Mouse (Mus musculus) Patski (cell line): ENCODE data around the gene Robo1. TPM values are rescaled to one million over a fixed set of nuclear protein-coding genes. Genes with fewer than 3 reads are reported as not detected.

Experiments
- ATAC-seq: fragments of 100-300 bp; one replicate; pipeline ENCODE4 v1.8.0; 2021
- CTCF ChIA-PET: fragments of 350-600 bp; sonication (Branson Sonifier 250); formaldehyde crosslinking; loops from one replicate; lab custom pipeline; 2022; ENCODE audit warnings: inconsistent platforms; lab: Charles Lee
- POLR2A ChIA-PET: fragments of 350-600 bp; sonication (Branson Sonifier 250); formaldehyde crosslinking; loops from one replicate; lab custom pipeline; 2022; ENCODE audit warnings: antibody characterized with exemption, inconsistent platforms; lab: Charles Lee
- DNase-seq: peaks from one replicate; pipeline ENCODE4 v3.0.0-alpha.2; 2011; ENCODE audit warnings: low read depth, low spot score
- H3K27me3 ChIP-seq: fragments of 371-371 bp; one replicate; pipeline ENCODE4 v1.5.1; 2021
- CTCF ChIP-seq: fragments of 100-300 bp; IDR thresholded peaks from one replicate; pipeline ENCODE4 v1.5.1; 2021
- in situ Hi-C: fragments of 300-500 bp; cut with MboI; formaldehyde crosslinking; loops from 3 replicates; pipeline ENCODE4 v1.11.1; 2018; ENCODE audit warnings: low pct_unique_long_range_greater_than_20kb, mixed read lengths
- polyA plus RNA-seq: library from polyadenylated mRNA; unstranded; gene quantifications from one replicate; pipeline ENCODE4 v1.2.3, GENCODE M21; 2021

The Robo1 gene
- polyA plus RNA-seq, 1 experiment from 2014 or later = not detected

DNA sequence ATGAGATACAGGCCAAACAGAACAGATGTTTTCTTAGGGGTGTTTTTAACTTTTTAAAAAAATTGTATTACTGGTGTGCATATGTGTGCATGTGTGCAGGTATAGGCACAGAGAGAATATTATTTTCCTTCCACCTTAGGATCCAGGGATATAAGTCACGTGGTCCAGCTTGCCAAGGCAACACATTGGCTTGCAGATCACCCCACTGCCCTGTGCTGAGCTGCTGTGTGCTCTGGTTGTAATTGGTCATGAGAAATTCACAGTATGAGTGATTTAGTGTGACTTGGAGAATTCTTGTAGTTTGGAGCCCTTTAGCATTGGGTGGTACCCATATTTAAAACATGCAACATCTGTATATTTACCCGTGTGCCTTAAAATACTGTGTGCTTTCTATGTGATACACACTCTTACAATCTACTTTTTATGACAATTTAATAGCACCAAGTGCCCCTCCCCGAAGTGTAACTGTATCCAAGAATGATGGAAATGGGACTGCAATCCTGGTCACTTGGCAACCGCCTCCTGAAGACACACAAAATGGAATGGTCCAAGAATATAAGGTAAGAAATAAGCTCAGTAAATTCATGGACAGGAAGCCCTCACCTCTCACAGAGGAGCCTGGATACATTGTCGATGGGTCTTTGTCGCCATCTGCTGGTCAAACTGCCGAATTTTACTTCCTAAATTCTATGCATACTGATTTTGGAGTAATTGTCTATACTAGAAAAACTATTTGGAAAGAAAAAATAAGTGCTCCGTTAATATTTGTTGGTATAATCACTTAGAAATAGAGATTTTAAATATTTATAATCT lies 671.5 kb downstream of the Robo1 start:
- ChIA-PET POLR2A (interaction anchor here (0.6 kb wide), 1 partner anchor 649 kb away, joined by 3 read pairs; no protein-coding TSS in a partner anchor), CTCF (no interaction called here)
- ATAC-seq = peak; percentile 62
- H3K27me3 ChIP-seq = peaks cover 4% of the 10 kb centered on the region
- in situ Hi-C loops = loop anchor here (5.0 to 25.0 kb wide), 5 partner anchors 635 to 1833 kb away; partner anchors contain the start of gene Robo2
- DNase-seq = no peak
- TF ChIP-seq CTCF = peak; percentile 65

DNA sequence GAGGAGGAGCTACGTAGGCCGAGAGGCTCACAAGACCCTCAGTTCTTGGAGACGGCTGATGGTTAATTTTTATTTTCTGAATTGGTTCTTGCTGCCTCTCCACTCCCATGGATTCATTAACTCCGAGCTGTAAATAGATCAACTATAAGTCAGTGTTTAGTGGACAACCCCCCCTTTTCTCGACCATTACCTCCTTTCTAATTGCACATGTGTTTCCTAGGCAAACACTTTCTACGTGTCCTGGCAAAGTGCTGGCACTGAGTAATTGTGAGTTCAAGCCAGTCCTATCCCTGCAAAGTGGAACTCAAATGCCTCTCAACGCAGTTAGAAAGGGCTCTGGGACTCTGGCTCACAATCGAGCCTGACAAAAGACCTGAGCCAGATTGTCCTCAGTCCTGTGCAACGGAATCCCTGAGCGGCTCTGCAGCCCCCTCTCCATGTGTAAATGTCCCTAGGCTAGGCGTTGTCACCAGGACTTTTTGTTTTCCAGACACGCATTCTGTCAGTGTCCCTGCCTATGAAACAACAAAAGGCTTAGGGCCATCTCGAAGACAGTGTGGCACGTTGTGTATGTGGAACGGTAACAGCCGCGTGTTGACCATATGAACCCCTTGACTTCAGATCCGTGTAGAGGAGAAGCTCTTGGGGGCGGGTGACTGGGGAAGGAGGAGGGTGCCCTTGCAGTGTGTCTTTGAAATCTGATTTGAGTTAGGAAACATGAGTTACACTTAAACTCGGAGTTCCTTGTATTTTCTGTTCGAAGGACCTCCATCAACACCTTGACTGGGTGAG lies 682.5 kb downstream of the Robo1 start:
- H3K27me3 ChIP-seq = peaks cover 3% of the 10 kb centered on the region
- CTCF ChIA-PET = no interaction called here
- DNase-seq (no peak), ATAC-seq (no peak)
- TF ChIP-seq CTCF = no peak
- POLR2A ChIA-PET = no interaction called here
- in situ Hi-C loops = loop anchor here (25.0 kb wide), 2 partner anchors 1422 to 1822 kb away; partner anchors contain the start of gene Robo2

DNA sequence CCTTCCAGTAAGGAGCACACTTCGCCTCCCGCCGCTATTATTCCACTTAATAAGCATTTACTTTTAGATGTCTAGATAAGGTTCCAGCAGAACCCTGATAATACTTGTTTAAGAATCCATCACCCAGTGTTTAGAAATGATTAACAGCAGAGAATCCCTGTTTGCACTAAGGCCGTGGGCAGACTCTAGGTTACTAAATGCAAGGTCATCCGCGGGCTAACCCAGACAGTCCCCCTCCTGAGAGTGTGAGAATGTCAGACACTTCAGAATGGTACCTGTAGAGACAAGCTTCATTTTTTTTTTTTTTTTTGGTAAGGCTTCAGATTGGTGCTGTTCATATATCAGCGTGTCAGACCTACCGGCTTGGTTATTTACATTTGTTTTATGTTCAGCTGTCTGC lies 685.1 kb downstream of the Robo1 start:
- no peak for TF ChIP-seq CTCF
- POLR2A ChIA-PET = no interaction called here
- peaks cover 3% of the 10 kb centered on the region for H3K27me3 ChIP-seq
- DNase-seq (no peak), ATAC-seq (no peak)
- CTCF ChIA-PET = no interaction called here
- in situ Hi-C loops = loop anchor here (25.0 kb wide), 2 partner anchors 1419 to 1819 kb away; partner anchors contain the start of gene Robo2

DNA sequence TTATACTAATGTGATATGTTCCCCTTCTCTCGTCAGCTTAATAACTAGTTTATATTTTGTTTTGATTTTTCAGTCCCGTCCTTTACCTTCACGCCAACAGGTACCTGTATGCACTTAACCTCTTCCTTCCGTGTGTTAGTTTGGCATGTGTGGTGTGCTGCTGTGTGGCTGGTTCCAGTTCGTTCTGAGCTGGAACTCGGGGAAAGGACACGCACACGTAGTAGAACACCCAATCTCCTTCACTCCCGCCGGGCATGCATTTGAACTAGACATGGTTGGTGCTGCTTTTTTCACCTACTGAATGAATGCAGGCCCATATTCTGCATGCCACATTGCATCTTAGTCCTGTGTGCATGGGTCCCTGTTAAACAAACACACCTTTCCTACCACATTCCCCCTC lies 685.5 kb downstream of the Robo1 start:
- ChIA-PET POLR2A (no interaction called here), CTCF (no interaction called here)
- TF ChIP-seq CTCF = no peak
- in situ Hi-C loops = loop anchor here (25.0 kb wide), 2 partner anchors 1419 to 1819 kb away; partner anchors contain the start of gene Robo2
- no peak for ATAC-seq
- DNase-seq = no peak
- H3K27me3 ChIP-seq = peaks cover 3% of the 10 kb centered on the region

DNA sequence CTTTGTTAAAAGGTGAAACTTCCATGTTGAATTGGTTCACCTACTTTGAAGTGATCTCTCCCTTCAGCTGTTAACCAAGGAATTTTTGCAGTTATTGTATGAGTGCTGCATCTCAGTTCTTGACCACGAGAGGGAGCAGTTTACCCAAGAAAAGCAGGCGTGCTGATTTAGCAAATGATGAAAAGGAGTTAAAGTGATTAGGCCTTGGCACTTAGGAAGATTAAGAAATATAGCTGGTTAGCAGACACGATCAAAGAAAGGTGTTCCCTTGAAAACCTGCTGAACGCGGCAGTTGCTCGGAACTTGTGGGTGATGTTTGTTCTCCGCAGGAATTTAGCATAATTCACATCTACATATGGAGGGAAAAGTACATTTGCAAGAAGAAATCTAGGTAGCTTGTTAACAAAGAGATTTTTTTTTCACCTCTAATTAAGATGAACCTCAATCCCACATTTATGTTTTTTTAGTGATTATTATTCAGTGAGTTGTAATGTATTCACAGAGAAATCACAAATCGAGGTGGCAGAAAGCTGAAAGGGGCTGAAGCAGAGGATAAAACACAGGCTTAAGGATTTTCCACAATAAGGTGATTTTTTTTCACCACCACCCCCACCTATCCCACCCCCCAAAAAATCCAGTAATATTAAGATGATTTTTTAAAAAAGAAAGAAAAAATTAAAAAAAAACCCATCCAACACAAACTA lies 687.3 kb downstream of the Robo1 start:
- DNase-seq (no peak), ATAC-seq (no peak)
- TF ChIP-seq CTCF = peak; percentile 68
- ChIA-PET POLR2A (no interaction called here), CTCF (interaction anchor here (1.0 to 1.1 kb wide), 2 partner anchors 9 to 16 kb away, joined by 3 read pairs; no protein-coding TSS in a partner anchor)
- H3K27me3 ChIP-seq = peaks cover 13% of the 10 kb centered on the region
- in situ Hi-C loops = loop anchor here (25.0 kb wide), 2 partner anchors 1417 to 1817 kb away; partner anchors contain the start of gene Robo2

DNA sequence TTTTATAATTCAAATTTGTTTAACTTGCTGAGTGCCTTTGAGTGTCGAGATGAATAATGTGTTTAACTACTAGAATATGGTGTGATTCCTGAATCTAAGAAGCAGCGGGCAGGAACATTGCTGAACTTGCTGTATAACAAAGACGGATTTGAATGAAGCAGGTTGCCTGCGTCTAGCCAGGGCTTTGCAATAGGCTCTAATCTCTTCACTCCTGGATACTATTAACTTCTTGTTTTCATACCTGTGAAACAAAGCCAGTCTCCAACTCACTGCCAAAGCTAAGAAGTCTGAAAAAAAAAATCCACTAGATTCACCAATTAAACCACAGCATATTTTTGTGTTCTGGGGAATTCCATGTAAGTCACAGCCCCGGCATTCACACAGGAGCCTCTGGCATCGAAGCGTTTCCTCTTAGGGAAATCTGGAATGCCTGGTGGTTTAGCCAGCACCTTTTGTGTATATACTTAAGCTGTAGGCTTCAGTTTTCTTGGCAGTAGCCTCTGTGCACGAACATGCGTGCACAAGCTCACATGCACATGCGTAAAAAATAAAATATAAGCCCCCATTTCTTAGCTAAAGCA lies 687.9 kb downstream of the Robo1 start:
- ATAC-seq (no peak), DNase-seq (no peak)
- in situ Hi-C loops = loop anchor here (25.0 kb wide), 2 partner anchors 1416 to 1816 kb away; partner anchors contain the start of gene Robo2
- TF ChIP-seq CTCF = no peak
- ChIA-PET CTCF (interaction anchor here (1.0 to 1.1 kb wide), 2 partner anchors 8 to 15 kb away, joined by 3 read pairs; no protein-coding TSS in a partner anchor), POLR2A (no interaction called here)
- peaks cover 13% of the 10 kb centered on the region for H3K27me3 ChIP-seq

DNA sequence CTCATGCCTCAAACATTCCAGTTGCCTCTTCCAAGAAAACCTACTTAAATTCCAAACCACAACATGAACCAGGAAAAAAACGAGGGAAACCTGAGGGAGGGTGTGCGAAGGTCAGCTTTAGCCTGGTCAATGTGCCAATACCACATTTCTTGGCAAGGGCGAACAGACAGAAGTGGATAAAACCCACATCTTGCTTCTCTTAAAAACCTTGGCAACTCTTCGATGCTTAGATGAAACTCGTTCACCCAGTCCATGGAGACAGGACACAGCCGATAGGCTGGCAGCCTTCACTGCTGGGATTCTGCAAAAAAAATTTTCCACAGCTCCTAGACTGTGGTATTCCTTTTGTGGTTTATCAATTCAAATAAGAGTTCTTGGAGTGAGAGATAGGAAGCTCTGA lies 690.6 kb downstream of the Robo1 start:
- no peak for TF ChIP-seq CTCF
- H3K27me3 ChIP-seq = peaks cover 11% of the 10 kb centered on the region
- ChIA-PET POLR2A (no interaction called here), CTCF (no interaction called here)
- DNase-seq = no peak
- in situ Hi-C loops = loop anchor here (25.0 kb wide), 2 partner anchors 1414 to 1814 kb away; partner anchors contain the start of gene Robo2
- no peak for ATAC-seq

DNA sequence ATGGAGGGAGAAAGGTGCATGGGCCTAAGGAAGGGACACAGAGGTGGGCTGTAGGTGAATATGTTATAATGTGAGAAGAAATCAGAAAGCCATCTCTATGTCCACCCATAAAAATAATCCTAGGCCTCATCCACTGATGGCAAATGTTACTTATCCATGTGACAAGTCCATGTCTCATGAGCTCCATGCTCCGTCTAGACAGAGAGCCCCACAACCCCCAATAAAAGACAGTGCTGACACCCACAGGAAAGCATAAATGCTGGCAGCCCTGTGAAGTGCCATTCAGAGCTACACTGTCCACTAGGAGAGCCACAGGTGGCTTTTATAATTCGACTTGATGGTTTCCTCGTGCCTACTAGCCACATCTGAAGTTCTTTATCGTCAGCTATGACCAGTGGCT lies 694.6 kb downstream of the Robo1 start:
- ChIA-PET POLR2A (no interaction called here), CTCF (no interaction called here)
- ATAC-seq (no peak), DNase-seq (no peak)
- peaks cover 11% of the 10 kb centered on the region for H3K27me3 ChIP-seq
- no peak for TF ChIP-seq CTCF
- in situ Hi-C loops = no loop called here

DNA sequence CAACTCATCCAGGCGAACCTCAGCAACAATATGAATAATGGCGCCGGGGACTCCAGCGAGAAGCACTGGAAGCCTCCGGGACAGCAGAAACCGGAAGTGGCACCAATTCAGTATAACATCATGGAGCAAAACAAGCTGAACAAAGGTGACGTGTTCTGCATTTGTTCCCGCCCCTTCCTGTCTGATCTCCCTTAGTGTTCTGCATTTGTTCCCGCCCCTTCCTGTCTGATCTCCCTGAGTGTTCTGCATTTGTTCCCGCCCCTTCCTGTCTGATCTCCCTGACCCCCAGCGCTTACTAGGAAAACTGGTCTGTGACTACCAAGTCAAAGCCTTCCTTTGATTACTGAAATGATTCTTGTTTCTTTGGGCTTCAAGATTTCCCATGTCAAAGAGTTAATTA lies 696.5 kb downstream of the Robo1 start:
- in situ Hi-C loops = no loop called here
- H3K27me3 ChIP-seq = peaks cover 8% of the 10 kb centered on the region
- ChIA-PET POLR2A (no interaction called here), CTCF (interaction anchor here (0.9 kb wide), 1 partner anchor 9 kb away, joined by 3 read pairs; no protein-coding TSS in a partner anchor)
- DNase-seq (no peak), ATAC-seq (no peak)
- TF ChIP-seq CTCF = no peak
